Mouse (Mus musculus) limb, embryonic 13.5 days (tissue): Measurements from ENCODE around the gene Ank3. TPM values are rescaled to one million over a fixed set of nuclear protein-coding genes. Genes with fewer than 3 reads are reported as not detected.

Source experiments
- ATAC-seq: fragments of 200-750 bp; cut with Nextera tagmentation; 2 replicates; pipeline ENCODE4 v1.8.0; 2017; ENCODE audit warnings: low read depth, moderate number of reproducible peaks, moderate TSS enrichment; ENCODE audit not compliant: low FRiP score
- H3K27ac ChIP-seq: fragments of 300-500 bp; sonication (generic); 2 replicates; pipeline ENCODE4 v1.5.1; 2015; ENCODE audit warnings: inconsistent platforms, mild to moderate bottlenecking, moderate library complexity
- H3K27me3 ChIP-seq: fragments of 300-500 bp; sonication (generic); 2 replicates; pipeline ENCODE4 v1.6.1; 2015; ENCODE audit warnings: mild to moderate bottlenecking, inconsistent platforms
- H3K36me3 ChIP-seq: fragments of 300-500 bp; sonication (generic); 2 replicates; pipeline ENCODE4 v1.6.1; 2015; ENCODE audit warnings: inconsistent platforms, mild to moderate bottlenecking, moderate library complexity
- H3K4me1 ChIP-seq: fragments of 300-500 bp; sonication (generic); 2 replicates; pipeline ENCODE4 v1.6.1; 2015; ENCODE audit warnings: inconsistent platforms
- H3K4me2 ChIP-seq: fragments of 300-500 bp; sonication (generic); replicated peaks from 2 replicates; pipeline ENCODE4 v1.6.1; 2015; ENCODE audit warnings: inconsistent platforms, mild to moderate bottlenecking, moderate library complexity
- H3K4me3 ChIP-seq: fragments of 300-500 bp; sonication (generic); 2 replicates; pipeline ENCODE4 v1.5.1; 2015; ENCODE audit warnings: moderate library complexity, mild to moderate bottlenecking, inconsistent platforms
- H3K9ac ChIP-seq: fragments of 300-500 bp; sonication (generic); 2 replicates; pipeline ENCODE4 v1.6.1; 2015; ENCODE audit warnings: mild to moderate bottlenecking, inconsistent platforms
- H3K9me3 ChIP-seq: fragments of 300-500 bp; sonication (generic); 2 replicates; pipeline ENCODE4 v1.6.1; 2016; ENCODE audit warnings: inconsistent platforms
- WGBS: fragments of 180-500 bp; shearing (Covaris S2); methylation state at CpG from one replicate; pipeline ENCODE4 v1.1.7; 2015; 5-methylcytosine and 5-hydroxymethylcytosine counted together
- polyA plus RNA-seq: library from polyadenylated mRNA; unstranded; fragments of >200 nt; fragmentation: Nextera tagmentation; extraction: Ambion mirVana; gene quantifications from 2 replicates; pipeline ENCODE4 v1.2.1, GENCODE M21; 2015

Ank3 gene
- polyA plus RNA-seq, 1 experiment from 2014 or later: 28.0 TPM

GRCm38 (mm10) chr10:69611314-69611713 is 212.7 kb downstream of the Ank3 start:
- no peak overlapping the region for H3K27ac ChIP-seq
- H3K36me3 ChIP-seq: no peaks in the 10 kb centered on the region
- peak; percentile 64 for ATAC-seq
- H3K4me3 ChIP-seq: no peak overlapping the region
- peaks cover 12% of the 10 kb centered on the region for H3K4me1 ChIP-seq
- no peak overlapping the region for H3K9ac ChIP-seq
- H3K9me3 ChIP-seq: no peaks in the 10 kb centered on the region
- WGBS: 66% methylated on average over 3 of the region's 3 CpGs
- no peaks in the 10 kb centered on the region for H3K27me3 ChIP-seq
- H3K4me2 ChIP-seq: no peak overlapping the region

- Histone ChIP-seq H3K9me3 (no peaks in the 10 kb centered on the region), H3K36me3 (no peaks in the 10 kb centered on the region), H3K4me1 (peaks cover 12% of the 10 kb centered on the region), H3K9ac (no peak overlapping the region), H3K4me2 (no peak overlapping the region), H3K27ac (peak overlapping the region; percentile 7; the same call in 1 of the 2 replicates), H3K27me3 (no peaks in the 10 kb centered on the region), H3K4me3 (no peak overlapping the region)
- peak; percentile 88 for ATAC-seq
- WGBS: 49% methylated on average over 5 of the region's 5 CpGs
Observed at GRCm38 (mm10) chr10:69611839-69612340, 213.3 kb downstream of the Ank3 start.

GRCm38 (mm10) chr10:69616953-69617352 is 218.4 kb downstream of the Ank3 start:
- Histone ChIP-seq H3K4me2 (no peak overlapping the region), H3K36me3 (no peaks in the 10 kb centered on the region), H3K9me3 (no peaks in the 10 kb centered on the region), H3K27me3 (no peaks in the 10 kb centered on the region), H3K4me1 (peaks cover 4% of the 10 kb centered on the region), H3K27ac (no peak overlapping the region), H3K4me3 (no peak overlapping the region), H3K9ac (no peak overlapping the region)
- WGBS: 95% methylated on average over 3 of the region's 3 CpGs
- no peak for ATAC-seq

- Histone ChIP-seq H3K4me2 (no peak overlapping the region), H3K9me3 (no peaks in the 10 kb centered on the region), H3K36me3 (no peaks in the 10 kb centered on the region), H3K27ac (no peak overlapping the region), H3K4me1 (no peaks in the 10 kb centered on the region; the same call in 1 of the 2 replicates), H3K4me3 (no peak overlapping the region), H3K9ac (no peak overlapping the region), H3K27me3 (no peaks in the 10 kb centered on the region)
- no peak for ATAC-seq
- 86% methylated on average over 16 of the region's 16 CpGs for WGBS
Observed at GRCm38 (mm10) chr10:69617537-69618112, 219.1 kb downstream of the Ank3 start.

- H3K36me3 ChIP-seq: no peaks in the 10 kb centered on the region
- no peak overlapping the region for H3K27ac ChIP-seq
- 72% methylated on average over 7 of the region's 7 CpGs for WGBS
- no peaks in the 10 kb centered on the region for H3K27me3 ChIP-seq
- no peaks in the 10 kb centered on the region for H3K9me3 ChIP-seq
- no peak for ATAC-seq
- no peak overlapping the region for H3K4me2 ChIP-seq
- H3K4me1 ChIP-seq: no peaks in the 10 kb centered on the region; the same call in 1 of the 2 replicates
- no peak overlapping the region for H3K9ac ChIP-seq
- no peak overlapping the region for H3K4me3 ChIP-seq
Observed at GRCm38 (mm10) chr10:69620692-69621382, 222.3 kb downstream of the Ank3 start.

GRCm38 (mm10) chr10:69627767-69628166 is 229.2 kb downstream of the Ank3 start:
- WGBS: 92% methylated on average over 3 of the region's 3 CpGs
- ATAC-seq: no peak
- H3K4me3 ChIP-seq: no peak overlapping the region
- H3K9me3 ChIP-seq: no peaks in the 10 kb centered on the region
- H3K4me1 ChIP-seq: peaks cover 7% of the 10 kb centered on the region; the same call in 1 of the 2 replicates
- H3K27ac ChIP-seq: no peak overlapping the region
- no peaks in the 10 kb centered on the region for H3K36me3 ChIP-seq
- H3K27me3 ChIP-seq: no peaks in the 10 kb centered on the region
- no peak overlapping the region for H3K9ac ChIP-seq
- no peak overlapping the region for H3K4me2 ChIP-seq

GRCm38 (mm10) chr10:69628743-69629142 is 230.2 kb downstream of the Ank3 start:
- Histone ChIP-seq H3K27me3 (no peaks in the 10 kb centered on the region), H3K36me3 (no peaks in the 10 kb centered on the region), H3K27ac (no peak overlapping the region), H3K9ac (no peak overlapping the region), H3K4me2 (no peak overlapping the region), H3K9me3 (no peaks in the 10 kb centered on the region), H3K4me3 (no peak overlapping the region), H3K4me1 (peaks cover 11% of the 10 kb centered on the region)
- no peak for ATAC-seq
- WGBS: 18% methylated on average over 6 of the region's 6 CpGs

- ATAC-seq: no peak
- no peak overlapping the region for H3K27ac ChIP-seq
Observed at GRCm38 (mm10) chr10:69630802-69631388, 232.3 kb downstream of the Ank3 start.

GRCm38 (mm10) chr10:69632885-69633284 is 234.3 kb downstream of the Ank3 start:
- H3K4me1 ChIP-seq: peaks cover 42% of the 10 kb centered on the region
- no peak overlapping the region for H3K27ac ChIP-seq
- H3K36me3 ChIP-seq: no peaks in the 10 kb centered on the region
- no peaks in the 10 kb centered on the region for H3K27me3 ChIP-seq
- no peak overlapping the region for H3K4me3 ChIP-seq
- H3K4me2 ChIP-seq: no peak overlapping the region
- ATAC-seq: no peak
- no peak overlapping the region for H3K9ac ChIP-seq
- 89% methylated on average over 8 of the region's 8 CpGs for WGBS
- H3K9me3 ChIP-seq: no peaks in the 10 kb centered on the region

More at GRCm38 (mm10) chr10:69630802-69631388, 232.3 kb downstream of the Ank3 start:
- Histone ChIP-seq H3K4me2 (no peak overlapping the region), H3K9ac (no peak overlapping the region), H3K36me3 (no peaks in the 10 kb centered on the region), H3K27me3 (no peaks in the 10 kb centered on the region), H3K4me3 (no peak overlapping the region), H3K4me1 (peaks cover 33% of the 10 kb centered on the region), H3K9me3 (no peaks in the 10 kb centered on the region)
- WGBS: 45% methylated on average over 7 of the region's 7 CpGs

- Histone ChIP-seq H3K36me3 (no peaks in the 10 kb centered on the region), H3K27me3 (no peaks in the 10 kb centered on the region), H3K4me1 (peaks cover 41% of the 10 kb centered on the region), H3K4me2 (no peak overlapping the region), H3K9me3 (no peaks in the 10 kb centered on the region), H3K4me3 (no peak overlapping the region), H3K9ac (no peak overlapping the region), H3K27ac (0 out of 2 replicates have a peak overlapping the region, but pooled peaks have one; percentile 28)
- ATAC-seq: no peak
- 62% methylated on average over 5 of the region's 5 CpGs for WGBS
Observed at GRCm38 (mm10) chr10:69634891-69635290, 236.3 kb downstream of the Ank3 start.

GRCm38 (mm10) chr10:69635910-69636656 is 237.5 kb downstream of the Ank3 start:
- Histone ChIP-seq H3K27me3 (no peaks in the 10 kb centered on the region), H3K27ac (peak overlapping the region; percentile 6; the same call in 1 of the 2 replicates), H3K4me3 (no peak overlapping the region), H3K9me3 (no peaks in the 10 kb centered on the region), H3K4me1 (peaks cover 37% of the 10 kb centered on the region), H3K9ac (no peak overlapping the region), H3K4me2 (no peak overlapping the region), H3K36me3 (no peaks in the 10 kb centered on the region)
- WGBS: 39% methylated on average over 11 of the region's 11 CpGs
- ATAC-seq: no peak

GRCm38 (mm10) chr10:69639138-69639537 is 240.6 kb downstream of the Ank3 start:
- no peak overlapping the region for H3K27ac ChIP-seq
- H3K4me3 ChIP-seq: no peak overlapping the region
- ATAC-seq: no peak
- H3K36me3 ChIP-seq: no peaks in the 10 kb centered on the region
- 84% methylated on average over 6 of the region's 6 CpGs for WGBS
- H3K9ac ChIP-seq: no peak overlapping the region
- H3K4me2 ChIP-seq: no peak overlapping the region
- peaks cover 29% of the 10 kb centered on the region for H3K4me1 ChIP-seq
- H3K27me3 ChIP-seq: no peaks in the 10 kb centered on the region
- no peaks in the 10 kb centered on the region for H3K9me3 ChIP-seq
